8 mouse cellular contexts compared by ENCODE assay signal in genomic region chr11:69795168-69795982, GRCm38 (mm10). TPM values are rescaled to one million over a fixed set of nuclear protein-coding genes. Genes with fewer than 3 reads are reported as not detected.
DNase-seq lines count a peak whose midpoint lies in the region; ATAC-seq lines count a peak whose summit lies in the region.

Gene Chrnb1, minus strand, starts transcription at chr11:69795943.

- H3K4me2 ChIP-seq in heart, embryonic 14.5 days (ENCODE audit: low read length): peak within 1 kb of the TSS; percentile 96
- peak within 1 kb of the TSS; percentile 94 for H3K4me2 ChIP-seq in liver, embryonic 13.5 days

- WGBS in heart, embryonic 14.5 days: 2% methylated on average over 52 of the region's 52 CpGs
- WGBS in liver, embryonic 13.5 days (ENCODE audit: insufficient replicate concordance): 1% methylated on average over 52 of the region's 52 CpGs

- peak within 1 kb of the TSS; percentile 46 to 58 for H3K27ac ChIP-seq in heart, embryonic 14.5 days (replicated peaks in 1 of 2; ENCODE audit: control insufficient read depth in 1 of 2, insufficient read depth in 1 of 2, low read depth in 2 of 2, low read length in 2 of 2)
- peak within 1 kb of the TSS; percentile 54; the same call in 1 of the 2 replicates for H3K27ac ChIP-seq in liver, embryonic 13.5 days

- H3K9me3 ChIP-seq in heart, embryonic 14.5 days (ENCODE audit: control insufficient read depth, low read length): no peaks in the 10 kb centered on the region
- no peaks in the 10 kb centered on the region for H3K9me3 ChIP-seq in liver, embryonic 13.5 days (replicated peaks)

- peak; percentile 79 to 80 for DNase-seq in CD8-positive naive resting alpha-beta T cell, adult 2 months (ENCODE audit: low read depth in 2 of 2, low spot score in 2 of 2)
- peak; percentile 94 for DNase-seq in c-Kit-negative CD71-positive TER-119-positive erythroid progenitor cells, embryonic 14.5 days (ENCODE audit: low read depth, low spot score)
- peak; percentile 88 for DNase-seq in fibroblast of lung, adult 2 months (ENCODE audit: low read depth)
- DNase-seq in kidney, postnatal 14 days: peak; percentile 98
- DNase-seq in liver, embryonic 13.5 days: peak; percentile 96
- DNase-seq in neural tube, embryonic 10.5 days (ENCODE audit: extremely low spot score, low spot score): peak; percentile 85
- DNase-seq in telencephalon, adult 2 months (ENCODE audit: low read depth, low spot score): peak; percentile 94

- peak within 1 kb of the TSS; percentile 59 to 61 for H3K4me3 ChIP-seq in heart, embryonic 14.5 days (ENCODE audit: control insufficient read depth in 1 of 2, insufficient read depth in 1 of 2, low read depth in 1 of 2, low read length in 2 of 2)
- H3K4me3 ChIP-seq in liver, embryonic 13.5 days (replicated peaks): peak within 1 kb of the TSS; percentile 59

- H3K36me3 ChIP-seq in heart, embryonic 14.5 days (ENCODE audit: control insufficient read depth, insufficient read depth, low read length): no peaks in the 10 kb centered on the region
- no peaks in the 10 kb centered on the region for H3K36me3 ChIP-seq in liver, embryonic 13.5 days

- peak within 1 kb of the TSS; percentile 73 for H3K9ac ChIP-seq in heart, embryonic 14.5 days (ENCODE audit: low read length)
- peak within 1 kb of the TSS; percentile 63 for H3K9ac ChIP-seq in liver, embryonic 13.5 days

- peak; percentile 95 for ATAC-seq in heart, embryonic 14.5 days (ENCODE audit: insufficient number of reproducible peaks, insufficient read depth, low FRiP score, low read depth)
- ATAC-seq in liver, embryonic 13.5 days (ENCODE audit: low read depth): peak; percentile 99

- H3K27me3 ChIP-seq in heart, embryonic 14.5 days (ENCODE audit: control insufficient read depth, insufficient read depth, low read length): peaks cover 8% of the 10 kb centered on the region; the same call in 1 of the 2 replicates
- peaks cover 75% of the 10 kb centered on the region for H3K27me3 ChIP-seq in liver, embryonic 13.5 days

- H3K4me1 ChIP-seq in heart, embryonic 14.5 days (ENCODE audit: control insufficient read depth in 2 of 2, insufficient read depth in 2 of 2, low read length in 2 of 2): peaks cover 12 to 22% of the 10 kb centered on the region in 2 experiments; a peak in 3 of 4 replicates
- H3K4me1 ChIP-seq in liver, embryonic 13.5 days (replicated peaks): peaks cover 19% of the 10 kb centered on the region

RNA-seq across cellular contexts. Expression of gene Chrnb1, which starts in this region (rescaled TPM):
- polyA plus RNA-seq in heart, embryonic 14.5 days (2014; fragmentation: Nextera tagmentation; extraction: Ambion mirVana): 5.5 and 5.8 TPM in 2 replicates
- polyA plus RNA-seq in liver, embryonic 13.5 days (2015; fragmentation: Nextera tagmentation; extraction: Ambion mirVana): 0.43 and 0.59 TPM in 2 replicates

Comparison
In these comparisons a context has a peak if more than half of its experiments do, and no peak if none do; other contexts are left out.
1. Peak in every context shown above with its lines: DNase-seq, ATAC-seq, H3K4me3 ChIP-seq and H3K27ac ChIP-seq.
2. Peak in DNase-seq, ATAC-seq, H3K4me3 ChIP-seq, H3K27ac ChIP-seq, H3K9ac ChIP-seq and H3K4me2 ChIP-seq in liver, embryonic 13.5 days; RNA of the gene not detected or under 1 TPM.